Mouse (Mus musculus): ENCODE measurements around the gene Antxr1.

The Antxr1 gene

GRCm38 (mm10) chr6:87287251-87287650 lies 48.4 kb downstream of the Antxr1 start:
- DNase-seq: no peak

GRCm38 (mm10) chr6:87285365-87285749 lies 50.3 kb downstream of the Antxr1 start:
- no peak for DNase-seq

- no peak for DNase-seq
Measured at GRCm38 (mm10) chr6:87284716-87285364, 50.8 kb downstream of the Antxr1 start.

- no peak for DNase-seq
Measured at GRCm38 (mm10) chr6:87282346-87282781, 53.3 kb downstream of the Antxr1 start.

GRCm38 (mm10) chr6:87281771-87282170 lies 53.9 kb downstream of the Antxr1 start:
- DNase-seq: no peak

GRCm38 (mm10) chr6:87278151-87278550 lies 57.5 kb downstream of the Antxr1 start:
- no peak for DNase-seq

GRCm38 (mm10) chr6:87277527-87277926 lies 58.1 kb downstream of the Antxr1 start:
- no peak for DNase-seq

- DNase-seq: no peak
Measured at GRCm38 (mm10) chr6:87276941-87277340, 58.7 kb downstream of the Antxr1 start.

- no peak for DNase-seq
Measured at GRCm38 (mm10) chr6:87274779-87275178, 60.8 kb downstream of the Antxr1 start.

GRCm38 (mm10) chr6:87273791-87274190 lies 61.8 kb downstream of the Antxr1 start:
- no peak for DNase-seq

GRCm38 (mm10) chr6:87273141-87273540 lies 62.5 kb downstream of the Antxr1 start:
- DNase-seq: no peak

- DNase-seq: no peak
Measured at GRCm38 (mm10) chr6:87272202-87272601, 63.4 kb downstream of the Antxr1 start.

- DNase-seq: no peak
Measured at GRCm38 (mm10) chr6:87270452-87270851, 65.2 kb downstream of the Antxr1 start.

GRCm38 (mm10) chr6:87269950-87270349 lies 65.7 kb downstream of the Antxr1 start:
- DNase-seq: no peak

GRCm38 (mm10) chr6:87262666-87263065 lies 73.0 kb downstream of the Antxr1 start:
- DNase-seq: no peak

GRCm38 (mm10) chr6:87258976-87259375 lies 76.6 kb downstream of the Antxr1 start:
- DNase-seq: no peak

- no peak for DNase-seq
Measured at GRCm38 (mm10) chr6:87257981-87258775, 77.4 kb downstream of the Antxr1 start.

GRCm38 (mm10) chr6:87257471-87257870 lies 78.2 kb downstream of the Antxr1 start:
- DNase-seq: no peak

- DNase-seq: no peak
Measured at GRCm38 (mm10) chr6:87255668-87256067, 80.0 kb downstream of the Antxr1 start.

- no peak for DNase-seq
Measured at GRCm38 (mm10) chr6:87254756-87255155, 80.9 kb downstream of the Antxr1 start.

GRCm38 (mm10) chr6:87251716-87252115 lies 83.9 kb downstream of the Antxr1 start:
- no peak for DNase-seq

GRCm38 (mm10) chr6:87250701-87251100 lies 84.9 kb downstream of the Antxr1 start:
- DNase-seq: no peak

GRCm38 (mm10) chr6:87248226-87248834 lies 87.3 kb downstream of the Antxr1 start:
- DNase-seq: no peak
